Mouse (Mus musculus): ENCODE data around the gene Slc22a12.

DNA sequence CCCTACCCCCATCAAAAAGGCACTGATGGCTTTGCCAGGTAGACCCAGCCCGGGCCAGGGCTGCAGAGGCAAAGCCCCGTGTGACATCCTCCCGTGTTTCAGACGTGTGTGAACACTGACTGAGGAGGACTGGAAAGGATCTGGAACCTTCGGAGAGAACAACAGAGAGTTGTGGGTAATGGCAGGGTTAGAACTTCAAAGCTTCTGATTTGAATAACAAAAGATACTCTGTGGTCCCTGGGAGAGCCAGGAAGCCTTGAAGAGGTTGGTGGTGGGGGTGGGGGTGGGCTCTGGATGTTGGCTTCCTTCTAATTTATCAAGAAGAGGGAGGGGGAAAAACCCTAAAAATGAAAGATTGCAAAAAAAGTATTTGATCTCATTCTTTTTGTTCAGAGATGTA lies 26.7 kb upstream of the Slc22a12 start:
- TF ChIP-seq CTCF (IDR thresholded peaks at IDR 0.05; ENCODE audit: insufficient read depth, low read depth, low read length) = no peak
- TF ChIP-seq POLR2A (IDR thresholded peaks at IDR 0.05; ENCODE audit: insufficient read depth, low read depth, low read length) = no peak

Data from olfactory bulb, adult 2 months (tissue).